Mouse (Mus musculus) megakaryocyte, embryonic 14.5 days (primary cell): Measurements from ENCODE around the gene Phka1.
"Not testable (repeated sequence)": the region's sequence is repeated elsewhere in the genome, so short reads cannot be mapped to it uniquely, and the experiment has no call there.

Source experiments
- FLI1 ChIP-seq: IDR thresholded peaks from 2 replicates; pipeline ENCODE4 v1.6.1; 2012; ENCODE audit warnings: low read length, inconsistent platforms, mixed read lengths
- GATA1 ChIP-seq: IDR thresholded peaks from 3 replicates; pipeline ENCODE4 v1.6.1; 2012; ENCODE audit warnings: mixed read lengths, low read length, inconsistent platforms, borderline replicate concordance

DNA sequence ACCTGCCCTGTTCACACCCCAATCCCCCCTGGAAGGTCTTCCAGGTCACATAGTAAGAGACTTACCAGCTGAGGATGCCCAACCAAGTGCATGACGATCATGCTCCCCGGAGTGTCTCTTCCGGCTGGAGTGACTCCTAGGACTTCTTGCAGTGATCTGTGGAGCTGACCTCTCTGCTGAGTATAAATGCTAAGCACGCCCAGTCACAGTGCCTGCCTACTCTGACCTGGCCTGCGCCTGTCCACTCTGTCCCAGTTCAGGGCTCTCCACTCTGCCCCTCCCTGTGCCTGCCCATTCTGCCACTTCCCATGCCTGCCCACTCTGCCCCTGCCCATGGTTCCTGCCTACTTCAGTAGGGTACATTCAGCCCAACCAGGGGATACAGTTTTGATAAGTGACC lies 42.8 kb upstream of the Phka1 start, which contains the start of gene Gm3880:
- TF ChIP-seq GATA1, FLI1: not testable (repeated sequence)
